Mouse (Mus musculus) kidney, adult 8-10 months (tissue): Measurements from ENCODE around the gene Vill.

Experiments used
- DNase-seq, 2 experiments: peaks; one replicate each; pipeline ENCODE4 v3.0.0; 2022

Gene Vill

DNA sequence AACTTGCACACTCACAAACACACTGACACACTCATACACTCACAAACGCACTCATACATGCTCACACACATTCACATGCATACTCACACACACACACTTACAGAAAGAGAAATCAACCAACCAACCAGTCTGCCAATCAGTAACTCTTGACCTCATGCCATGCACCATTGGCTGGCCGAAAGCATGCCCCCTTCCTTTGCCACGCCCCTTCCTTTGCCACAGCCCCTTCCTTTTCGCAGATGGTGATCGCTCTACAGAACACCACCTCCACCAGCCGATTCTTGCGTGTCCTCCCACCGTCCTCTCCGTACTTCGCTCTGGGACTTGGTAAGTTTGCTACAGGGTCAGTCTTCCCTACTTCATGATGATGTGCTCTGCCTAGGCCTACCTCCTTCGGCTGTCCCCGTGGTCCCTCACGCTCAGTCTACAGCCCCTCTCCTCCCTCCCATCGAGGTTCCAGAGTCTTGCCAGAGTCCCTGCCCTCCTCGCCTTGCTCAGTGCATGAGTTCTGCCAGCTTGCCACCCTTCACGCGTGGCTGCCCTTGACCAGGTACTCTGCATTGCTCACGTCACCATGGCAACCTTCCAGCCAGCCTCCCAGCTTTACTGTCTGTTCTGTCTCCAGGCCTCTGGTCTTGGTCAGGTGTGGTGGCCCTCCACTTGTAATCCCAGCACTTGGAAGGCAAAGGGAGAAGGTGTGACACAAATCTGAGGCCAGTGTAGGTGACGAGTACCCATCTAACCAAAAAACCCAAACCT lies 67.0 kb downstream of the Vill start:
- DNase-seq, result peak; percentile 94 to 95

DNA sequence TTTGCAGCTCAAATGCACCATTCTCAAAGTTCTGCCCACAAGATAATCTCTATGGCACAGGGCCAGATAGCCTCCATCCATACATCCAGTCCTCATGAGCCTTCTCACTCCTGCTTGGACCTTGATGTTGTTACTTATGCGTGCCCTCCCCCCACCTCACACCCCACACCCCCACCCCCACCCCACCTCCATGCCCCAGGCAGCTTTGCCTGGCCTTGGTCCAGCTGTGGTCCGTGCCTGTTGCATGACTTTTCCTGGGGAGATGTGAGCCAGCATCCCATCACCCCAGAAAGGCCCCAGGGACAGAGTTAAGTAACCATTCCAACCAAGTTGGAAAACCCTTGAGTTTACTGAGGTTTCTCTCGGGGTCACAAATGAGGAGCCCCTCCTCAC lies 67.6 kb downstream of the Vill start:
- no peak for DNase-seq
